In genomic region chr11:44622023-44622731, GRCm38 (mm10) we compare ENCODE assay signal across 9 mouse cellular contexts. TPM values are rescaled to one million over a fixed set of nuclear protein-coding genes. Genes with fewer than 3 reads are reported as not detected.
DNase-seq lines count a peak whose midpoint lies in the region; ATAC-seq lines count a peak whose summit lies in the region.
"Had no signal": no experiment of that assay in that cellular context is flagged by ENCODE, and none has a peak within 500 bp of the region (broad histone marks: within the 10 kb centered on the region; RNA-seq: fewer than 3 reads in every experiment).

No protein-coding gene starts in this region.

- H3K9ac ChIP-seq in forebrain, embryonic 14.5 days (ENCODE audit: low read length): no peak overlapping the region
- no peak overlapping the region for H3K9ac ChIP-seq in kidney, embryonic 16.5 days (replicated peaks; ENCODE audit: low read length)
- H3K9ac ChIP-seq: liver, embryonic 15.5 days had no signal

- peaks cover 35% of the 10 kb centered on the region for H3K27me3 ChIP-seq in forebrain, embryonic 14.5 days (replicated peaks; ENCODE audit: control insufficient read depth, insufficient read depth, low read length)
- H3K27me3 ChIP-seq in kidney, embryonic 16.5 days (ENCODE audit: insufficient read depth, low read length): peaks cover 27% of the 10 kb centered on the region

- no peaks in the 10 kb centered on the region for H3K9me3 ChIP-seq in forebrain, embryonic 14.5 days (replicated peaks; ENCODE audit: control insufficient read depth, low read length)
- H3K9me3 ChIP-seq in kidney, embryonic 16.5 days (ENCODE audit: low read length): no peaks in the 10 kb centered on the region
- H3K9me3 ChIP-seq: liver, embryonic 15.5 days had no signal

- H3K4me2 ChIP-seq in forebrain, embryonic 14.5 days (ENCODE audit: low read length): peak overlapping the region; percentile 43; the same call in 1 of the 2 replicates
- H3K4me2 ChIP-seq in kidney, embryonic 16.5 days (replicated peaks; ENCODE audit: low read depth, low read length): peak overlapping the region; percentile 8; the same call in 1 of the 2 replicates
- H3K4me2 ChIP-seq: liver, embryonic 15.5 days had no signal

- no peaks in the 10 kb centered on the region for H3K36me3 ChIP-seq in forebrain, embryonic 14.5 days (ENCODE audit: control insufficient read depth, insufficient read depth, low read length)
- H3K36me3 ChIP-seq in kidney, embryonic 16.5 days (ENCODE audit: insufficient read depth, low read length): no peaks in the 10 kb centered on the region
- H3K36me3 ChIP-seq: liver, embryonic 15.5 days had no signal

- no peaks in the 10 kb centered on the region for H3K4me1 ChIP-seq in forebrain, embryonic 14.5 days (ENCODE audit: control insufficient read depth, insufficient read depth, low read length)
- peaks cover 23% of the 10 kb centered on the region for H3K4me1 ChIP-seq in kidney, embryonic 16.5 days (ENCODE audit: insufficient read depth, low read length)

- WGBS in forebrain, embryonic 14.5 days: 15% methylated on average over 11 of the region's 11 CpGs
- 39% methylated on average over 11 of the region's 11 CpGs for WGBS in kidney, embryonic 16.5 days

- no peak overlapping the region for H3K4me3 ChIP-seq in forebrain, embryonic 14.5 days (ENCODE audit: low read depth, low read length)
- no peak overlapping the region; the same call in 1 of the 2 replicates for H3K4me3 ChIP-seq in kidney, embryonic 16.5 days (ENCODE audit: low read length)
- H3K4me3 ChIP-seq: liver, embryonic 15.5 days had no signal

- intact Hi-C loops in left cerebral cortex, postnatal 25 days (cut with DNase I): loop anchor here (5.0 kb wide), 1 partner anchor 210 kb away; no protein-coding TSS in a partner anchor

- ATAC-seq in forebrain, embryonic 14.5 days: no peak; the same call in 1 of the 2 replicates
- no peak for ATAC-seq in kidney, embryonic 16.5 days (ENCODE audit: low FRiP score, low TSS enrichment)
- no peak for ATAC-seq in granulocyte monocyte progenitor cell, adult 5-6 weeks (replicated peaks; ENCODE audit: poor library complexity, severe bottlenecking)

- peak; percentile 50 to 58 for DNase-seq in B cell, adult 2 months
- DNase-seq in ZHBTc4 (ENCODE audit: low read depth, low spot score): peak; percentile 59
- peak; percentile 77 for DNase-seq in forebrain, embryonic 14.5 days (ENCODE audit: low spot score)
- DNase-seq in skeletal muscle tissue, adult 2 months (ENCODE audit: low read depth, low spot score): peak; percentile 69
- DNase-seq in left cerebral cortex, postnatal 25 days (ENCODE audit: low spot score in 2 of 2): no peak
- no peak for DNase-seq in urinary bladder, adult 2 months (ENCODE audit: low spot score)

- no peak overlapping the region for H3K27ac ChIP-seq in forebrain, embryonic 14.5 days (ENCODE audit: low read depth, low read length)
- H3K27ac ChIP-seq in kidney, embryonic 16.5 days (ENCODE audit: low read length): no peak overlapping the region
- H3K27ac ChIP-seq: liver, embryonic 15.5 days had no signal

RNA-seq across cellular contexts. Expression of gene Ebf1, which starts 5.1 kb away (rescaled TPM):
- polyA plus RNA-seq in forebrain, embryonic 14.5 days (2014; fragmentation: Nextera tagmentation; extraction: Ambion mirVana): 30.7 and 37.6 TPM in 2 replicates
- 24.1 and 26.2 TPM in 2 replicates for polyA plus RNA-seq in kidney, embryonic 16.5 days (2015; fragmentation: Nextera tagmentation; extraction: Ambion mirVana)
- not detected in 2 replicates for total RNA-seq in granulocyte monocyte progenitor cell, adult 5-6 weeks (2014; fragmentation: Nextera tagmentation)
- total RNA-seq in granulocyte monocyte progenitor cell, adult 5-6 weeks (2017): not detected in 2 replicates
- 1 to 10 TPM; 2.4 to 5.1 TPM for total RNA-seq in left cerebral cortex, postnatal 25 days (2021)
- polyA plus RNA-seq in urinary bladder, adult 2 months (2012; rRNA removed): 9.6 and 10.6 TPM in 2 replicates

Comparison
In these comparisons a context has a peak if more than half of its experiments do, and no peak if none do; other contexts are left out.
1. DNase-seq: peak in B cell, adult 2 months (2 of 2), ZHBTc4 (single experiment), forebrain, embryonic 14.5 days (single experiment) and skeletal muscle tissue, adult 2 months (single experiment); none in left cerebral cortex, postnatal 25 days (0 of 2) and urinary bladder, adult 2 months (single experiment).